Mouse (Mus musculus): ENCODE data around the gene Unk.

DNA sequence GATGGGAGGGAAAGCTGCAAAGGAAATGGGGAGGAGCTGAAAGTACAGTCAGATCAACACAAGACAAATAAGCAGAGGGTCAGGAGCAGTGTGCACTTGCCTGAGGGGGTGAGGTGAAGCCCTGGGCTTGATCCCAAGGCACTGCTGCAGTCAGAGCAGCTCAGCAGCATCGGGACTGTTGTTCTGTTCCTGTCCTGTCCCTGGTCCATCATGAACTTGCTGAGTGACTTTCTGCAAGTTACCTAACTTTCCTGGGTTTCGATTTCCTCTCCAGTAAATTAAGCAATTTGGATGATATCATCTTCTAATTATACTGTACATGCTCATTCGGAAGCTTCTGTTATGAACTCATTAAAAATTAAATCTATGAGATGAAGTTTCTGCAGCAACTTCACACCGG lies 2.4 kb upstream of the Unk start, which contains the start of gene H3f3b:
- TF ChIP-seq GATA1 (IDR thresholded peaks at IDR 0.05; ENCODE audit: borderline replicate concordance, low read length) (no peak), CTCF (IDR thresholded peaks at IDR 0.05; ENCODE audit: low read depth, low read length) (no peak), POLR2AphosphoS5 (IDR thresholded peaks at IDR 0.05; ENCODE audit: insufficient replicate concordance, low read depth, low read length) (no peak), GATA2 (IDR thresholded peaks at IDR 0.05; ENCODE audit: borderline replicate concordance, low read depth, low read length) (no peak), TAL1 (conservative IDR thresholded peaks at IDR 0.05; ENCODE audit: low read depth, low read length) (no peak)
